Mouse (Mus musculus) limb, embryonic 11.5 days (tissue): ENCODE data around the gene Icam5. TPM values are rescaled to one million over a fixed set of nuclear protein-coding genes. Genes with fewer than 3 reads are reported as not detected.

Source experiments
- ATAC-seq: fragments of 200-750 bp; cut with Nextera tagmentation; 2 replicates; pipeline ENCODE4 v1.8.0; 2017; ENCODE audit warnings: low read depth; ENCODE audit not compliant: insufficient number of reproducible peaks, low FRiP score, low TSS enrichment
- DNase-seq: peaks from one replicate; pipeline ENCODE4 v3.0.0-alpha.2; 2015; ENCODE audit warnings: low spot score
- H3K27ac ChIP-seq: fragments of 300-500 bp; sonication (generic); replicated peaks from 2 replicates; pipeline ENCODE4 v1.5.1; 2014; ENCODE audit warnings: low read depth, mild to moderate bottlenecking, low read length
- H3K27me3 ChIP-seq: fragments of 300-500 bp; sonication (generic); 2 replicates; pipeline ENCODE4 v1.6.1; 2014; ENCODE audit warnings: mild to moderate bottlenecking, low read length, mixed read lengths; ENCODE audit not compliant: control insufficient read depth, insufficient read depth
- H3K36me3 ChIP-seq: fragments of 300-500 bp; sonication (generic); 2 replicates; pipeline ENCODE4 v1.6.1; 2014; ENCODE audit warnings: mild to moderate bottlenecking, low read length, moderate library complexity, mixed read lengths; ENCODE audit not compliant: control insufficient read depth, insufficient read depth
- H3K4me1 ChIP-seq: fragments of 300-500 bp; sonication (generic); 2 replicates; pipeline ENCODE4 v1.6.1; 2014; ENCODE audit warnings: low read length, mixed read lengths; ENCODE audit not compliant: control insufficient read depth, insufficient read depth
- H3K4me2 ChIP-seq: fragments of 300-500 bp; sonication (generic); 2 replicates; pipeline ENCODE4 v1.6.1; 2014; ENCODE audit warnings: low read depth, mild to moderate bottlenecking, moderate library complexity; ENCODE audit not compliant: severe bottlenecking
- H3K4me3 ChIP-seq: fragments of 300-500 bp; sonication (generic); 2 replicates; pipeline ENCODE4 v1.5.1; 2014; ENCODE audit warnings: low read depth, low read length
- H3K9ac ChIP-seq: fragments of 300-500 bp; sonication (generic); 2 replicates; pipeline ENCODE4 v1.6.1; 2014; ENCODE audit warnings: mild to moderate bottlenecking, low read length
- H3K9me3 ChIP-seq: fragments of 300-500 bp; sonication (generic); 2 replicates; pipeline ENCODE4 v1.6.1; 2016; ENCODE audit warnings: low read length; ENCODE audit not compliant: control insufficient read depth
- WGBS: fragments of 180-500 bp; shearing (Covaris S2); extraction: QIAGEN DNeasy Blood & Tissue Kit; methylation state at CpG from one replicate; pipeline ENCODE4 v1.1.7; 2014; 5-methylcytosine and 5-hydroxymethylcytosine counted together
- polyA plus RNA-seq: library from polyadenylated mRNA; unstranded; fragments of >200 nt; fragmentation: Nextera tagmentation; extraction: Ambion mirVana; gene quantifications from 2 replicates; pipeline ENCODE4 v1.2.1, GENCODE M21; 2014

The Icam5 gene
- polyA plus RNA-seq, 1 experiment from 2014 or later, result not detected

DNA sequence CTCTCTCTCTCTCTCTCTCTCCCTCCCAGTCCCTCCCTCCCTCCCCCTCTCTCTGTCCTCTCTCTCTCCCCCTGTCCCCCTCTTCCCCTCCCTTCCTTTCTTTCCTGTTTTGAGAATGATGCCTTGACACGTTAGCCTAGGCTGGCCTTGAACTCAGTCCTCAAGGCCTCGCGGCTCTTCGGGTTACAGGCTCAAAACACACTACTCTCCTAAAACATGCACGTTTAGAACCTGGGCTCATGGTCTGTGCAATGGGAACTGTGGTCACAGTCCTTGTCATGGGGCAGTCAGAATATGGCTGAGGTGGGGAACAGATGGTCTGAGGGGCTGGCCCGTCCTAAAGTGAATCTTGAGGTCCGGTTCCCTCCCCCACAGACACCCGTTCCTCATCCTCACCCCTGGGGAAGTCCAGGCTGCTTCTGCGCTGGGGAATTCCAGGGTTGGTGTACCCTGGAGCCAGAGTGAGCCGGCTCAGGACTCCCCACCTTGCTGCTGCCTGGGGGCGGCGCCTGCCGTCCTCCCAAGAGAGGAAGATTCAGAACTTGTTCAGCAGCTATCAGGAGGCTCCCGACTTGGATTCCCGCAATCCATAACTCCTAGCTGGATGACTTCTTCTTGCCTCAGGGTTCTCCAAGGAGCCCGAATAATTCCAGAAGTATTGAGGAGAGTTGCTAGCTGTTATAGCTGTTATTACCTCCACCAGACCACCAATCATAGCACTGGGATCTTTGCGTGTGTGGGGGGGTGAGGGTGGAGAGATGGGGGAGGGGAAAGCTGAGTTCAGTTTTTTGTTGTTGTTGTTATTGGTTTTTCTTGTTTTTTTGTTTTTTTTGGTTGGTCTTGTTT lies 15.3 kb upstream of the Icam5 start:
- peaks cover 6% of the 10 kb centered on the region; the same call in 1 of the 2 replicates for H3K4me1 ChIP-seq
- peak; percentile 43 for DNase-seq
- H3K36me3 ChIP-seq, result no peaks in the 10 kb centered on the region
- H3K27ac ChIP-seq, result no peak overlapping the region
- ATAC-seq, result no peak
- no peak overlapping the region for H3K4me2 ChIP-seq
- 3% methylated on average over 17 of the region's 17 CpGs for WGBS
- H3K27me3 ChIP-seq, result peaks cover 39% of the 10 kb centered on the region
- H3K9ac ChIP-seq, result no peak overlapping the region
- 0 out of 2 replicates have a peak overlapping the region, but pooled peaks have one; percentile 16 for H3K4me3 ChIP-seq
- H3K9me3 ChIP-seq, result no peaks in the 10 kb centered on the region

DNA sequence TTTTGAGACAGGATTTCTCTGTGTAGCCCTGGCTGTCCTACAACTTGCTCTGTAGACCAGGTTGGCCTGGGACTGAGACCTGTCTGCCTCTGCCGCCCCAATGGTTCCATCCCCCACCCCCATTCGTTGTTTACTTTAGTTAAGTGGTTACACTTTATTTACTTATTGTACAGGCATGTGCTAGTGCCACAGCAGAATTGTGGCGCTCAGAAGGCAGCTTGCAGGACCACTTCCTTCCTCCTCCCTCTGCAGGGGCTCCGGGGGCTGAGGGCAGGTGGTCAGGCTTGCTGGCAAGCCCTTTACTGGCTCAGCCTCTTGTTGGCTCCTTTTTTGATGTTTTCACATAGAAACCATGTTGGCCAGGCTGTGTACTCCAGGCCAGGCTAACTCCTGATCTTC lies 14.7 kb upstream of the Icam5 start:
- Histone ChIP-seq H3K9ac (no peak overlapping the region), H3K4me1 (peaks cover 6% of the 10 kb centered on the region; the same call in 1 of the 2 replicates), H3K27me3 (peaks cover 39% of the 10 kb centered on the region), H3K9me3 (no peaks in the 10 kb centered on the region), H3K36me3 (no peaks in the 10 kb centered on the region), H3K4me2 (no peak overlapping the region), H3K27ac (no peak overlapping the region), H3K4me3 (no peak overlapping the region)
- DNase-seq, result no peak
- ATAC-seq, result no peak
- WGBS, result 35% methylated on average over 4 of the region's 4 CpGs

DNA sequence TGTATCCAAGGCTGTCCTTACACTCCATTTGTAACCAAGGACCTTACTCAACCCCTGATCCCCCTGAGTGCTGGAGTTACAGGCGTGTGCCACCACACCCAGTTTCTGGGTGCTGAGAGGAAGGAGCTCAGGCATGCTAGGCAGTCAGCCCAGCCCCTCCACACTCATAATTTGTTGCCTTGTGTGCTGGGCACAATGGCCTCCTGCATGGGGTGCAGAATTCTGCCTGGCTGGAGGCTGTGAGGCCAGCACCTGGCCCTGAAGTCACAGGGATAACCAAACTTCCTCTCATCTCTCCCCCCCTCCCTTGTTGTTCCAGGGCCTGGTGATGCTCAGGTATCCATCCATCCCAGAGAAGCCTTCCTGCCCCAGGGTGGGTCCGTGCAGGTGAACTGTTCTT lies 13.3 kb upstream of the Icam5 start:
- no peaks in the 10 kb centered on the region for H3K9me3 ChIP-seq
- DNase-seq (no peak), ATAC-seq (no peak)
- H3K4me3 ChIP-seq, result no peak overlapping the region
- H3K9ac ChIP-seq, result no peak overlapping the region
- peaks cover 39% of the 10 kb centered on the region for H3K27me3 ChIP-seq
- 70% methylated on average over 2 of the region's 2 CpGs for WGBS
- no peak overlapping the region for H3K27ac ChIP-seq
- H3K4me2 ChIP-seq, result no peak overlapping the region
- no peaks in the 10 kb centered on the region for H3K36me3 ChIP-seq
- H3K4me1 ChIP-seq, result peaks cover 6% of the 10 kb centered on the region; the same call in 1 of the 2 replicates

GRCm38 (mm10) chr9:21021363-21021762 lies 10.5 kb upstream of the Icam5 start:
- DNase-seq (no peak), ATAC-seq (no peak)
- no peak overlapping the region for H3K4me2 ChIP-seq
- 76% methylated on average over 3 of the region's 3 CpGs for WGBS
- H3K4me3 ChIP-seq, result no peak overlapping the region
- peaks cover 15% of the 10 kb centered on the region for H3K27me3 ChIP-seq
- H3K4me1 ChIP-seq, result no peaks in the 10 kb centered on the region
- H3K27ac ChIP-seq, result no peak overlapping the region
- no peaks in the 10 kb centered on the region for H3K36me3 ChIP-seq
- no peak overlapping the region for H3K9ac ChIP-seq
- H3K9me3 ChIP-seq, result no peaks in the 10 kb centered on the region

DNA sequence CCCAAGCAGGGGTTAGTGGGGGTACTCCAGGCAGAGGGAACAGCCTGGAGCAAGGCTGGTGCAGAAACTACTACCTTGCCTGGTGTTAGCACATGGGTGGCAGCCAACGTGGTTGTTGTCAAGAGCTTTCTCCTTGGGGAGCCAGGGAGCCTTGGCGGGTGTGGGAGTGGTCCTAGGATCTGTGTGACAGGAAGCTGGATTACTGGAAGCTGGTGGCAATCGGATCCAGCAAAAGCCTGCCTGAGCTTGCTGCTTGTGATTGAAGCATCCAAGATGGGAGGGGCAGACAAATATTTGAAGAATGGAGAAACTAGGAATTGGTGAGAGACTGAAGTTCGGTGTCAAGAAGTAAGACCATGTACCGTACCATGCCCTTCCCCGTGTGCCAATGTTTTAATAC lies 9.6 kb upstream of the Icam5 start:
- 53% methylated on average over 6 of the region's 6 CpGs for WGBS
- H3K4me1 ChIP-seq, result no peaks in the 10 kb centered on the region
- H3K4me3 ChIP-seq, result no peak overlapping the region
- H3K27ac ChIP-seq, result no peak overlapping the region
- H3K36me3 ChIP-seq, result no peaks in the 10 kb centered on the region
- H3K27me3 ChIP-seq, result peaks cover 7% of the 10 kb centered on the region; the same call in 1 of the 2 replicates
- no peak overlapping the region for H3K4me2 ChIP-seq
- no peak for DNase-seq
- no peaks in the 10 kb centered on the region for H3K9me3 ChIP-seq
- ATAC-seq, result no peak
- no peak overlapping the region for H3K9ac ChIP-seq

DNA sequence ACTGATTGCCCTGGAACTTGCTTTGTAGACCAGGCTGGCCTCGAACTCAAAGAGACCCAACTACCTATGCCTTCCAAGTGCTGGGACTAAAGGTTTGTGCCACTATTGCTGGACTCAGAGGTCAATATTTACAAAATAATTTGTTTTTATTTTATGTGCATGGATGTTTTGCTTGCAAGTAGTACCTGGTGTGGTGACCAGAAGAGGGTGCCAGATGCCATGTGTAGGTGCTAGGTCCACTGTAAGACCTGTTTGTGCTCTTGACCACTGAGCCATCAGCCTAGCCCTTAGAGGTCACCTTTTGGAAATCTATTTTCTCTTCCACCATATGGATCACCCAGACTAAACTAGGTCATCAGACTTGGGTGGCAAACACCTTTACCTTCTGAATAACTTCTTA lies 9.1 kb upstream of the Icam5 start:
- H3K4me1 ChIP-seq, result no peaks in the 10 kb centered on the region
- ATAC-seq, result no peak
- no peak overlapping the region for H3K4me2 ChIP-seq
- no peaks in the 10 kb centered on the region for H3K36me3 ChIP-seq
- no peak for DNase-seq
- WGBS, result 87% methylated on average over 1 of the region's 1 CpGs
- H3K9ac ChIP-seq, result no peak overlapping the region
- H3K27me3 ChIP-seq, result 0 out of 2 replicates have a peak, but pooled peaks cover 3% of the 10 kb centered on the region
- H3K9me3 ChIP-seq, result no peaks in the 10 kb centered on the region
- no peak overlapping the region for H3K4me3 ChIP-seq
- no peak overlapping the region for H3K27ac ChIP-seq

DNA sequence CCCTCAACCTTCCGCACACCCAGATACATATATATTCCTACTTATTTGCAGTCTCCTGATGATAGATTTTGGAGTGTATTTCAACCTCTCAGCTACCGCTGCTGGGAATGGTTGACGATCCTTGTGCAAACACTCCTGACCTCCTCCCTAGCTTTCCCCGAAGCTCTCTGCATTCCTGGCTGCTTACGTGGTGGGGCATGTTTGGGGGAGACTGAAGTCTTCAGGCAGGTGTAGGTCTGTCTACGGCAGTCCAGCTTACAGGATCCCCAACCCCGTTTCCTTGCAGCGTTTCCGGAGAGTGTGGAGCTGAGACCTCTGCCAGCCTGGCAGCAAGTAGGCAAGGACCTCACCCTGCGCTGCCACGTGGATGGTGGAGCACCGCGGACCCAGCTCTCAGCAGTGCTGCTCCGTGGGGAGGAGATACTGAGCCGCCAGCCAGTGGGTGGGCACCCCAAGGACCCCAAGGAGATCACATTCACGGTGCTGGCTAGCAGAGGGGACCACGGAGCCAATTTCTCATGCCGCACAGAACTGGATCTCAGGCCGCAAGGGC lies 6.5 kb upstream of the Icam5 start:
- ATAC-seq (no peak), DNase-seq (no peak)
- Histone ChIP-seq H3K27ac (no peak overlapping the region), H3K4me2 (no peak overlapping the region), H3K9me3 (no peaks in the 10 kb centered on the region), H3K9ac (0 out of 2 replicates have a peak overlapping the region, but pooled peaks have one; percentile 4), H3K27me3 (peaks cover 22% of the 10 kb centered on the region), H3K36me3 (no peaks in the 10 kb centered on the region), H3K4me3 (no peak overlapping the region), H3K4me1 (0 out of 2 replicates have a peak, but pooled peaks cover 5% of the 10 kb centered on the region)
- 73% methylated on average over 19 of the region's 19 CpGs for WGBS

DNA sequence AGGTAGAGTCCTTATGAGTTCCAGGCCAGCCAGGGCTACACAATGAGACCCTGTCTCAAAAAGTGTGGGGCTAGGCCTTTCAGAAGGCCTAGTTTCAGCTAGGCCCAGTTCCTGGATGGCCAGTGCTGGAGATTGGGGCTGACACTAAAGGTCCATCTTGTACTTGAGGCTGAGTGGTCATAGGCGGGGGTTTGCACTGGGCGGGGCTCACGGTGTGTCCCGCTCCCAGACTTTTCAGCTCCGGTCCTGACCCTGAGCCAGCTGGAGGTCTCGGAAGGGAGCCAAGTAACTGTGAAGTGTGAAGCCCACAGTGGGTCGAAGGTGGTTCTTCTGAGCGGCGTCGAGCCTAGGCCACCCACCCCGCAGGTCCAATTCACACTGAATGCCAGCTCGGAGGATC lies 5.0 kb upstream of the Icam5 start:
- Histone ChIP-seq H3K4me1 (peaks cover 8% of the 10 kb centered on the region), H3K9ac (no peak overlapping the region), H3K9me3 (no peaks in the 10 kb centered on the region), H3K36me3 (no peaks in the 10 kb centered on the region), H3K27me3 (peaks cover 29% of the 10 kb centered on the region), H3K4me3 (no peak overlapping the region), H3K27ac (no peak overlapping the region), H3K4me2 (no peak overlapping the region)
- DNase-seq (no peak), ATAC-seq (no peak)
- 76% methylated on average over 12 of the region's 12 CpGs for WGBS
